Mouse (Mus musculus) testis, adult 2 months (tissue): ENCODE results near the gene Otogl.

Experiments
- CTCF ChIP-seq: fragments of 200-500 bp; IDR thresholded peaks from 2 replicates; pipeline ENCODE4 v1.5.1; 2012; ENCODE audit warnings: low read depth, mild to moderate bottlenecking, inconsistent platforms, low read length, moderate library complexity; ENCODE audit not compliant: control insufficient read depth, insufficient read depth, insufficient replicate concordance
- POLR2A ChIP-seq: fragments of 200-500 bp; IDR thresholded peaks from 2 replicates; pipeline ENCODE4 v1.6.1; 2012; ENCODE audit warnings: low read depth, mild to moderate bottlenecking, inconsistent platforms, low read length, moderate library complexity; ENCODE audit not compliant: control insufficient read depth

DNA sequence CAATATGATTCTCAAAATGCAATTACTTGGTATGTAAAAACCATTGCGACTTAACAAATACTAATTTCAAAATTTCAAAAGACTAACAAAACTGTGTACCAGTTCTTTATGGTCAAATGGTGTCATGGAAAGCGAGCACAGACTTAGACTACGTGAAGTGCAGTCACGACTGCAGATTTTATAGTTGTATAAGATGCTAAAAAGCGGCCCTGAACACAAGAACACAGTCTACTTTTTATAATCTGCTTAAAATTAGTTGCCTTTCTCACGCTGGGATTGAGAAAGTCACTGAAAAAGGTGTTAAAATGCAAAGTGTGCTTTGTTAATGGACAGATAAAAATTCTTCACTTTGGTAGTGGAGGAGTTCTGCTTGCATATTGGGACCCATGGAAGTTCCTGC is 174.2 kb downstream of the Otogl start:
- TF ChIP-seq CTCF: no peak
- TF ChIP-seq POLR2A: no peak
